Mouse (Mus musculus): ENCODE results near the gene Olfr1002.

DNA sequence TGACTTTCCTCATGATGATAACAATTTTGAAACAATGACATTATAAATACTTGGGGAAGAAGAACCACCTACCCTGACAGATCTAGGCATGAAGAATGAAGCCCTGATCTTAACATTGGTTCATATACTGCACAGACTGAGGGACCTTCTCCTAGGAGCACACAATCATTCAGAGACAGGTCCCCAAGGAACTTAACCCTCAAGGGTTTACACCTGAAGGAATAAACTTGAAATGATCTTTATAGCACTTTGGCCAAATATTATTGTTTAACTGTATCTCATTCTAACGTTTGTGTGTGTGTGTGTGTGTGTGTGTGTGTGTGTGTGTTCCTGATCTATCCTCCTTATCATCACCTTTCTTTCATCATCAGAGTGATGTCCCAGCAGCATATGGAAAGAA lies 38.7 kb downstream of the Olfr1002 start, which contains the start of gene Olfr1000:
- TF ChIP-seq CTCF (IDR thresholded peaks at IDR 0.05; ENCODE audit: extremely low read depth, insufficient read depth, insufficient read length, insufficient replicate concordance) (no peak), POLR2A (IDR thresholded peaks at IDR 0.05; ENCODE audit: low read depth, low read length) (no peak)
